Mouse (Mus musculus) adrenal gland, postnatal 14 days (tissue): ENCODE data around the gene Zc3hc1. TPM values are rescaled to one million over a fixed set of nuclear protein-coding genes. Genes with fewer than 3 reads are reported as not detected.

Source experiments
- total RNA-seq: library from RNA; stranded (reverse); gene quantifications from 2 replicates; pipeline ENCODE4 v1.2.3, GENCODE M21; 2021

Zc3hc1 gene
- total RNA-seq, 1 experiment from 2014 or later, result 16.4 TPM

Other genes starting within 250 kb of the Zc3hc1 start
- gene Ube2h, start 86.5 kb downstream of the Zc3hc1 start, total RNA-seq, result 116 and 124 TPM in 2 replicates
- 72.4 and 72.6 TPM in 2 replicates for gene Klhdc10, start 10.8 kb upstream of the Zc3hc1 start, total RNA-seq
- gene Tmem209, start 118.8 kb upstream of the Zc3hc1 start, total RNA-seq, result 24.1 and 24.7 TPM in 2 replicates
- gene Ssmem1, start 118.8 kb upstream of the Zc3hc1 start, total RNA-seq, result 0.33 TPM in 1 of 2 replicates, not detected in the other
- gene Cpa2, start 150.6 kb upstream of the Zc3hc1 start, total RNA-seq, result 0.56 and 0.90 TPM in 2 replicates
- gene Cpa4, start 177.3 kb upstream of the Zc3hc1 start, total RNA-seq, result 1.7 and 2.1 TPM in 2 replicates
- not detected in 2 replicates for gene Cpa5, start 220.0 kb upstream of the Zc3hc1 start, total RNA-seq
- 0.30 TPM in 1 of 2 replicates, not detected in the other for gene Cpa1, start 248.2 kb upstream of the Zc3hc1 start, total RNA-seq